Mouse (Mus musculus) ovary, adult 18-20 months (tissue): ENCODE data around the gene Cnppd1.

Source experiments
- DNase-seq: peaks from one replicate; pipeline ENCODE4 v3.0.0; 2022; ENCODE audit warnings: low spot score, mixed read lengths

Cnppd1 gene

GRCm38 (mm10) chr1:75147411-75148135, 5.1 kb upstream of the Cnppd1 start:
- no peak for DNase-seq

GRCm38 (mm10) chr1:75145589-75145988, 3.1 kb upstream of the Cnppd1 start:
- no peak for DNase-seq

- DNase-seq, result peak; percentile 53
Observed at GRCm38 (mm10) chr1:75141486-75142190, 873 bp downstream of the Cnppd1 start.

GRCm38 (mm10) chr1:75140601-75141190, 1.8 kb downstream of the Cnppd1 start:
- no peak for DNase-seq

- DNase-seq, result no peak
Observed at GRCm38 (mm10) chr1:75138448-75138847, 4.1 kb downstream of the Cnppd1 start.

- DNase-seq, result no peak
Observed at GRCm38 (mm10) chr1:75136730-75137129, 5.8 kb downstream of the Cnppd1 start.

GRCm38 (mm10) chr1:75136293-75136692, 6.2 kb downstream of the Cnppd1 start:
- no peak for DNase-seq

GRCm38 (mm10) chr1:75133421-75134207, 8.9 kb downstream of the Cnppd1 start, which contains the start of gene Slc23a3:
TSS of gene Slc23a3 (minus strand) at chr1:75133890.
- no peak for DNase-seq

GRCm38 (mm10) chr1:75128641-75129040, 13.9 kb downstream of the Cnppd1 start:
- no peak for DNase-seq

- DNase-seq, result no peak
Observed at GRCm38 (mm10) chr1:75125418-75125817, 17.1 kb downstream of the Cnppd1 start.

- DNase-seq, result peak; percentile 85
Observed at GRCm38 (mm10) chr1:75124346-75125321, 17.9 kb downstream of the Cnppd1 start, which contains the start of gene Nhej1. TSS of gene Nhej1 (minus strand) at chr1:75125200.

GRCm38 (mm10) chr1:75122211-75122610, 20.3 kb downstream of the Cnppd1 start:
- DNase-seq, result no peak
